Mouse (Mus musculus): ENCODE measurements at regions not wholly inside any gene's neighbourhood (a gene's known extent, or its start where the extent isn't known, plus 50 kb on each side); places are given as distances from the start of the nearest gene placed in this dataset.

- WGBS: 99% methylated on average over 2 of the region's 2 CpGs
- Histone ChIP-seq H3K36me3 (ENCODE audit: control insufficient read depth, insufficient read depth, low read length) (no peaks in the 10 kb centered on the region), H3K27me3 (ENCODE audit: control insufficient read depth, insufficient read depth, low read length) (no peaks in the 10 kb centered on the region), H3K4me3 (replicated peaks; ENCODE audit: low read depth, low read length) (no peak overlapping the region), H3K27ac (replicated peaks; ENCODE audit: low read depth, low read length) (no peak overlapping the region), H3K4me2 (ENCODE audit: low read length) (no peak overlapping the region), H3K9me3 (ENCODE audit: control insufficient read depth, low read length) (no peaks in the 10 kb centered on the region), H3K4me1 (ENCODE audit: control insufficient read depth, insufficient read depth, low read length) (no peaks in the 10 kb centered on the region), H3K9ac (replicated peaks; ENCODE audit: low read length) (no peak overlapping the region)
- ATAC-seq (ENCODE audit: low FRiP score, low TSS enrichment) (no peak), DNase-seq (no peak)
Observed at GRCm38 (mm10) chr8:112933815-112934214, 364.0 kb downstream of the Cntnap4 start.

DNA sequence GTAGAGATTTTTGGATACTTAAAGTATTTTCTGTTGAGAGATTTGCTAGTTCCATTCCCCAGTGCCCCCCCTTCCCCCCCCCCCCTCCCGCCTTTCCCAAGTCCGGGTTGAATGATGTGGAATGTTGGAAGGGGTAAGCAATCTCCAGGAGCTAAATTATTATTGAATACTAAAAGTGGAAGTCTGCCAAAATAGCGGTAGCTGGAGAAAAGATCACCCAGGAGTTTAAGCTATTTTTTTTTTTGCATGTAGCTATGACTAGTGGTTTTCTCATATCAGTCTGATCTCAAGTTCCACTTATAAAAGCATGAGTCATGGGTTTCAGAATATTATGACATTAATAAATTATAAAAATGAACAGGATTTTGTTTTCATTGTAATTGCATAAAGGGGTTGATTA is 365.6 kb downstream of the Cntnap4 start:
- DNase-seq: no peak
- no peak for ATAC-seq (ENCODE audit: low FRiP score, low TSS enrichment)

DNA sequence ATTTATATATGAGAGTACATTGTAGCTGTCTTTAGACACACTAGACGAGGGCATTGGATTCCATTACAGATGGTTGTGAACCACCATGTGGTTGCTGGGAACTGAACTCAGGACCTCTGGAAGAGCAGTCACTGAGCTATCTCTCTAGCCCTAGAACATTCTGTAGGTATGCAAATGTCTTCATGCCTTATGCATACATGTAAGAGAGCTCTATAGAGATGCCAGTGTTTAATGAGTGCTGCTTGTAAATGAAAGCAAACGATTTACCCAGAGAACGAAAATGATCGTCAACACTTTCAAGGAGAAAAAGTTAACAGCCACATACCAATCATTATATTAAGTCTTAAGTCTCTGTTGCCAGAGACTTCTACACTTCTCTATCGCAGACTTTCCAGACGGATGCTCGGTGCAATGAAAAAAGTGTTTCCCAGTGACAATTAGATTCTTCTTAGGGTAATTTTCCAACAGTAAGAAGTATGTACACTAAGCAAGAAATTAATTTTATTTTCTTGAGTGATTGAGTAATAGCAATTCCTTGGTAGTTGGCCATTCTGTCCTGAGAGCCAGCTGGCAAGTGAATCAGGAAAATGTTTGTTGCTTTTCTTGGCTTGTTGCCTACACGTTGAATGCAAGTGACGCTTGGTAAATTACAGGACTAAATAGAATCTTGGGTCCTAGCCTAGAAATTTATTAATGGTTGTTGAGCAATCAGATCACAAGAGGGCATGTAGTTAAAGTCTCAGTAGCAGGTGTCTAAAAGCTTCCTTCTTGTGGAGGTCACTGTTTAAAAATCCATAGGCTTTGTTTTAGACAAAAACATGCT is 366.3 kb downstream of the Cntnap4 start:
- WGBS: 84% methylated on average over 9 of the region's 9 CpGs
- DNase-seq (peak; percentile 53), ATAC-seq (ENCODE audit: low FRiP score, low TSS enrichment) (no peak)
- Histone ChIP-seq H3K9me3 (ENCODE audit: control insufficient read depth, low read length) (no peaks in the 10 kb centered on the region), H3K27ac (replicated peaks; ENCODE audit: low read depth, low read length) (no peak overlapping the region), H3K9ac (replicated peaks; ENCODE audit: low read length) (no peak overlapping the region), H3K36me3 (ENCODE audit: control insufficient read depth, insufficient read depth, low read length) (no peaks in the 10 kb centered on the region), H3K27me3 (ENCODE audit: control insufficient read depth, insufficient read depth, low read length) (no peaks in the 10 kb centered on the region), H3K4me1 (ENCODE audit: control insufficient read depth, insufficient read depth, low read length) (no peaks in the 10 kb centered on the region), H3K4me2 (ENCODE audit: low read length) (no peak overlapping the region), H3K4me3 (replicated peaks; ENCODE audit: low read depth, low read length) (no peak overlapping the region)

More for the DNA sequence above, 365.6 kb downstream of the Cntnap4 start:
- no peaks in the 10 kb centered on the region for H3K36me3 ChIP-seq (ENCODE audit: control insufficient read depth, insufficient read depth, low read length)
- H3K4me1 ChIP-seq (ENCODE audit: control insufficient read depth, insufficient read depth, low read length): no peaks in the 10 kb centered on the region
- H3K4me3 ChIP-seq (replicated peaks; ENCODE audit: low read depth, low read length): no peak overlapping the region
- H3K9ac ChIP-seq (replicated peaks; ENCODE audit: low read length): no peak overlapping the region
- H3K27me3 ChIP-seq (ENCODE audit: control insufficient read depth, insufficient read depth, low read length): no peaks in the 10 kb centered on the region
- H3K4me2 ChIP-seq (ENCODE audit: low read length): no peak overlapping the region
- H3K9me3 ChIP-seq (ENCODE audit: control insufficient read depth, low read length): no peaks in the 10 kb centered on the region
- no peak overlapping the region for H3K27ac ChIP-seq (replicated peaks; ENCODE audit: low read depth, low read length)
- 76% methylated on average over 3 of the region's 3 CpGs for WGBS

DNA sequence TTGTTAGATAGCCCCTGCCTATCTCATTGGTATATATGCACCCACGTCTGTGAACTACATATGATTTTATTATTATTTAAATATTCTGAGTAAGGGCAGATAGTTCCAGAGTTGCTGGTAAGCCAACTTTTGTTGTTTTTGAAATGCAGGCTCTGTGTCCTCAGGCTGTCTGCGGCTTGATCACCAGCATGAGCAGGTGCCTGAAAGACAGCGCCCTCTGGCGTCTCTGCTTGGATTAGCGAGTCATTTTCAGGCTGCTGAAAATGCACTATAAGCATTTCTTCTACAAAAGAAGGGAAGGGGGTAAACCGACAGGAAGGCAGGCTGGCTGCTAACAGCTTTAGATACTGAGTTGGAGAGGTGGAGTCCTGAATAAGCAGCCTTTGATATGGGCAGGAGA is 402.6 kb downstream of the Cntnap4 start:
- H3K4me2 ChIP-seq (ENCODE audit: low read length): no peak overlapping the region
- no peak overlapping the region for H3K9ac ChIP-seq (replicated peaks; ENCODE audit: low read length)
- no peaks in the 10 kb centered on the region for H3K36me3 ChIP-seq (ENCODE audit: control insufficient read depth, insufficient read depth, low read length)
- ATAC-seq (ENCODE audit: low FRiP score, low TSS enrichment): no peak
- WGBS: 4% methylated on average over 6 of the region's 6 CpGs
- no peak overlapping the region for H3K4me3 ChIP-seq (replicated peaks; ENCODE audit: low read depth, low read length)
- H3K27ac ChIP-seq (replicated peaks; ENCODE audit: low read depth, low read length): no peak overlapping the region
- H3K4me1 ChIP-seq (ENCODE audit: control insufficient read depth, insufficient read depth, low read length): 0 out of 2 replicates have a peak, but pooled peaks cover 3% of the 10 kb centered on the region
- DNase-seq: peak; percentile 90
- no peaks in the 10 kb centered on the region for H3K27me3 ChIP-seq (ENCODE audit: control insufficient read depth, insufficient read depth, low read length)
- H3K9me3 ChIP-seq (ENCODE audit: control insufficient read depth, low read length): no peaks in the 10 kb centered on the region

GRCm38 (mm10) chr8:112975734-112976133 is 405.9 kb downstream of the Cntnap4 start:
- Histone ChIP-seq H3K4me3 (replicated peaks; ENCODE audit: low read depth, low read length) (no peak overlapping the region), H3K9me3 (ENCODE audit: control insufficient read depth, low read length) (no peaks in the 10 kb centered on the region), H3K27me3 (ENCODE audit: control insufficient read depth, insufficient read depth, low read length) (no peaks in the 10 kb centered on the region), H3K4me1 (ENCODE audit: control insufficient read depth, insufficient read depth, low read length) (0 out of 2 replicates have a peak, but pooled peaks cover 3% of the 10 kb centered on the region), H3K4me2 (ENCODE audit: low read length) (no peak overlapping the region), H3K27ac (replicated peaks; ENCODE audit: low read depth, low read length) (no peak overlapping the region), H3K9ac (replicated peaks; ENCODE audit: low read length) (no peak overlapping the region), H3K36me3 (ENCODE audit: control insufficient read depth, insufficient read depth, low read length) (no peaks in the 10 kb centered on the region)
- WGBS: 79% methylated on average over 2 of the region's 2 CpGs
- ATAC-seq (ENCODE audit: low FRiP score, low TSS enrichment): no peak
- no peak for DNase-seq

DNA sequence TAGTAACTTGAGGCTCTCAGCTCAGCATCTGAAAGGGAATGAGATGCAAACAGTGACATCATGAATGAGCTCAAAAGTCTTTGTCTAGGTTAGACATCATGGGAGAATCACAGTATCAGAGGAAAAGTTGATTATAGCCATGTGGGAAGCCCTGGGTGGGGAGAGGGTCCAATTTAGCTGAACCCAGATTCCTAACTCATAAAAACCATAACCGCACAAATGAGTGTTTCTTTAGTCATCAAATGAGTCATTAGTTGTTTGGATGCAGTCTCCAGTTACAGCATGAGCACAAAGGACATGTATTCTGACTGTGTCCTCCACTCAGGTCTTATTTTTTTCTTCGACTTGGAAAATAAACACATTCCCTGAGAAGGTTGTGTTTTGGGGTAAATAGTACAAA is 406.5 kb downstream of the Cntnap4 start:
- no peak for DNase-seq
- 0 out of 2 replicates have a peak, but pooled peaks cover 3% of the 10 kb centered on the region for H3K4me1 ChIP-seq (ENCODE audit: control insufficient read depth, insufficient read depth, low read length)
- H3K9ac ChIP-seq (replicated peaks; ENCODE audit: low read length): no peak overlapping the region
- H3K36me3 ChIP-seq (ENCODE audit: control insufficient read depth, insufficient read depth, low read length): no peaks in the 10 kb centered on the region
- no peak overlapping the region for H3K4me3 ChIP-seq (replicated peaks; ENCODE audit: low read depth, low read length)
- H3K4me2 ChIP-seq (ENCODE audit: low read length): no peak overlapping the region
- H3K27me3 ChIP-seq (ENCODE audit: control insufficient read depth, insufficient read depth, low read length): no peaks in the 10 kb centered on the region
- 89% methylated on average over 2 of the region's 2 CpGs for WGBS
- H3K9me3 ChIP-seq (ENCODE audit: control insufficient read depth, low read length): no peaks in the 10 kb centered on the region
- ATAC-seq (ENCODE audit: low FRiP score, low TSS enrichment): no peak
- H3K27ac ChIP-seq (replicated peaks; ENCODE audit: low read depth, low read length): no peak overlapping the region

GRCm38 (mm10) chr8:112993781-112994180 is 423.9 kb downstream of the Cntnap4 start:
- no peaks in the 10 kb centered on the region for H3K4me1 ChIP-seq (ENCODE audit: control insufficient read depth, insufficient read depth, low read length)
- ATAC-seq (ENCODE audit: low FRiP score, low TSS enrichment) (no peak), DNase-seq (no peak)
- H3K9me3 ChIP-seq (ENCODE audit: control insufficient read depth, low read length): no peaks in the 10 kb centered on the region
- no peak overlapping the region for H3K4me3 ChIP-seq (replicated peaks; ENCODE audit: low read depth, low read length)
- H3K27ac ChIP-seq (replicated peaks; ENCODE audit: low read depth, low read length): no peak overlapping the region
- H3K9ac ChIP-seq (replicated peaks; ENCODE audit: low read length): no peak overlapping the region
- no peak overlapping the region for H3K4me2 ChIP-seq (ENCODE audit: low read length)
- H3K27me3 ChIP-seq (ENCODE audit: control insufficient read depth, insufficient read depth, low read length): no peaks in the 10 kb centered on the region
- WGBS: 78% methylated on average over 4 of the region's 4 CpGs
- no peaks in the 10 kb centered on the region for H3K36me3 ChIP-seq (ENCODE audit: control insufficient read depth, insufficient read depth, low read length)

- H3K27me3 ChIP-seq (ENCODE audit: control insufficient read depth, insufficient read depth, low read length): no peaks in the 10 kb centered on the region
- H3K9me3 ChIP-seq (ENCODE audit: control insufficient read depth, low read length): no peaks in the 10 kb centered on the region
- no peak overlapping the region for H3K4me3 ChIP-seq (replicated peaks; ENCODE audit: low read depth, low read length)
- no peaks in the 10 kb centered on the region for H3K36me3 ChIP-seq (ENCODE audit: control insufficient read depth, insufficient read depth, low read length)
- ATAC-seq (ENCODE audit: low FRiP score, low TSS enrichment) (no peak), DNase-seq (no peak)
- H3K9ac ChIP-seq (replicated peaks; ENCODE audit: low read length): no peak overlapping the region
- WGBS: 76% methylated on average over 4 of the region's 4 CpGs
- no peak overlapping the region for H3K27ac ChIP-seq (replicated peaks; ENCODE audit: low read depth, low read length)
- no peaks in the 10 kb centered on the region for H3K4me1 ChIP-seq (ENCODE audit: control insufficient read depth, insufficient read depth, low read length)
- no peak overlapping the region for H3K4me2 ChIP-seq (ENCODE audit: low read length)
Observed at GRCm38 (mm10) chr8:113007356-113007755, 437.5 kb downstream of the Cntnap4 start.

GRCm38 (mm10) chr8:113028880-113029279 is 459.0 kb downstream of the Cntnap4 start:
- WGBS: 91% methylated on average over 9 of the region's 9 CpGs
- H3K4me1 ChIP-seq (ENCODE audit: control insufficient read depth, insufficient read depth, low read length): no peaks in the 10 kb centered on the region

More at GRCm38 (mm10) chr8:113028880-113029279, 459.0 kb downstream of the Cntnap4 start:
- Histone ChIP-seq H3K9me3 (ENCODE audit: control insufficient read depth, low read length) (no peaks in the 10 kb centered on the region), H3K4me2 (ENCODE audit: low read length) (no peak overlapping the region), H3K27ac (replicated peaks; ENCODE audit: low read depth, low read length) (no peak overlapping the region), H3K27me3 (ENCODE audit: control insufficient read depth, insufficient read depth, low read length) (no peaks in the 10 kb centered on the region), H3K4me3 (replicated peaks; ENCODE audit: low read depth, low read length) (no peak overlapping the region), H3K36me3 (ENCODE audit: control insufficient read depth, insufficient read depth, low read length) (no peaks in the 10 kb centered on the region), H3K9ac (replicated peaks; ENCODE audit: low read length) (no peak overlapping the region)
- no peak for ATAC-seq (ENCODE audit: low FRiP score, low TSS enrichment)
- DNase-seq: no peak
